Mouse (Mus musculus) myocyte (in vitro differentiated cells): ENCODE results near the gene Slain1. TPM values are rescaled to one million over a fixed set of nuclear protein-coding genes. Genes with fewer than 3 reads are reported as not detected.

Source experiments
- H3K27me3 ChIP-seq: one replicate; pipeline ENCODE4 v1.6.1; 2011; ENCODE audit not compliant: control insufficient read depth, insufficient read depth, insufficient read length
- H3K36me3 ChIP-seq: one replicate; pipeline ENCODE4 v1.6.1; 2011; ENCODE audit not compliant: control insufficient read depth, insufficient read depth
- H3K4me2 ChIP-seq: one replicate; pipeline ENCODE4 v1.6.1; 2011; ENCODE audit warnings: low read depth, control low read depth
- H3K4me3 ChIP-seq: one replicate; pipeline ENCODE4 v1.5.1; 2011; ENCODE audit warnings: mild to moderate bottlenecking, control low read depth, moderate library complexity
- H3K79me2 ChIP-seq: one replicate; pipeline ENCODE4 v1.6.1; 2011; ENCODE audit not compliant: control insufficient read depth, insufficient read depth
- H3ac ChIP-seq: one replicate; pipeline ENCODE4 v1.6.1; 2011; ENCODE audit not compliant: control insufficient read depth, insufficient read length
- CEBPB ChIP-seq: IDR thresholded peaks from 2 replicates; pipeline ENCODE4 v1.6.1; 2011; ENCODE audit warnings: mild to moderate bottlenecking, moderate library complexity; ENCODE audit not compliant: poor library complexity, insufficient read depth, severe bottlenecking
- E2F4 ChIP-seq: IDR thresholded peaks from one replicate; pipeline ENCODE4 v1.6.1; 2011; ENCODE audit warnings: mild to moderate bottlenecking, control low read depth, moderate library complexity; ENCODE audit not compliant: insufficient read depth
- MAX ChIP-seq: IDR thresholded peaks from one replicate; pipeline ENCODE4 v1.6.1; 2011; ENCODE audit warnings: low read depth, mild to moderate bottlenecking, control low read depth
- MYOD1 ChIP-seq, 3 experiments: IDR thresholded peaks; one replicate each; pipeline ENCODE4 v1.6.1; 2011; ENCODE audit warnings: control low read depth in 2 of 3, low read depth in 2 of 3, mild to moderate bottlenecking in 2 of 3, moderate library complexity in 1 of 3; ENCODE audit not compliant: insufficient read length in 2 of 3, control insufficient read depth in 1 of 3
- MYOG ChIP-seq, 3 experiments: IDR thresholded peaks; one replicate each; pipeline ENCODE4 v1.6.1; 2011; ENCODE audit warnings: control low read depth in 2 of 3, low read depth in 2 of 3, mild to moderate bottlenecking in 2 of 3; ENCODE audit not compliant: insufficient read length in 2 of 3, control insufficient read depth in 1 of 3, insufficient read depth in 1 of 3
- POLR2A ChIP-seq: IDR thresholded peaks from one replicate; pipeline ENCODE4 v1.6.1; 2011; ENCODE audit warnings: low read depth, mild to moderate bottlenecking, control low read depth, moderate library complexity; ENCODE audit not compliant: insufficient read length
- POLR2AphosphoS2 ChIP-seq: IDR thresholded peaks from one replicate; pipeline ENCODE4 v1.6.1; 2011; ENCODE audit warnings: low read depth, control low read depth; ENCODE audit not compliant: insufficient read length
- REST ChIP-seq: IDR thresholded peaks from one replicate; pipeline ENCODE4 v1.6.1; 2011; ENCODE audit warnings: mild to moderate bottlenecking, control low read depth, moderate library complexity; ENCODE audit not compliant: insufficient read depth, insufficient read length
- SRF ChIP-seq: IDR thresholded peaks from one replicate; pipeline ENCODE4 v1.6.1; 2011; ENCODE audit warnings: low read depth; ENCODE audit not compliant: control insufficient read depth, insufficient read length
- TCF12 ChIP-seq: IDR thresholded peaks from one replicate; pipeline ENCODE4 v1.6.1; 2011; ENCODE audit warnings: mild to moderate bottlenecking, control low read depth; ENCODE audit not compliant: poor library complexity, insufficient read depth, severe bottlenecking
- TCF3 ChIP-seq: IDR thresholded peaks from one replicate; pipeline ENCODE4 v1.6.1; 2011; ENCODE audit warnings: low read depth, control low read depth; ENCODE audit not compliant: insufficient read length
- USF1 ChIP-seq: IDR thresholded peaks from one replicate; pipeline ENCODE4 v1.6.1; 2011; ENCODE audit warnings: low read depth, mild to moderate bottlenecking, control low read depth, moderate library complexity
- polyA plus RNA-seq: library from polyadenylated mRNA; unstranded; fragments of >200 nt; fragmentation: generic; extraction: Trizol; gene quantifications from one replicate; pipeline ENCODE4 v1.2.1, GENCODE M21; 2012; ENCODE audit warnings: missing spikeins

Gene Slain1
- polyA plus RNA-seq, 1 experiment = not detected

DNA sequence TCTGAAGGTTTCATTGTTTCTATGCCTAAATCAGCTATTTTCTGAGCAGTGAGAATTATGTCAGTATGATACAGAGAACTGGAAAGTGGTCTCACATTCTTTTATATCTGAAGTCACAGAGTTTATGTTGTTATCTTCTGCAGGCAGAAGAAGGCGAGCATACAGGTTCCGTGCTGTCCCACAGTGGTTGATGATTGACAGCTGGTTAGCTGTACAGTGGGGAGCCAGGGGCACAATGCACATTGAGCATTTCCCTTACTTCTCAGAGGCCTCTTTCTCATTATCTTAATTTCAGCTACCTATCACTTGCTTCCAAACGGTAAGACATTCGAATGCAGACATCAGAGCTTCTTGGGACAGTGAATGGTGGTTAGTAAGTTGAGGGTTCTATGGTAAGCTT is 73.8 kb downstream of the Slain1 start:
- no peak overlapping the region for H3K4me2 ChIP-seq
- H3K4me3 ChIP-seq = no peak overlapping the region
- no peak overlapping the region for H3ac ChIP-seq
- H3K27me3 ChIP-seq = no peaks in the 10 kb centered on the region
- TF ChIP-seq CEBPB (no peak), TCF12 (no peak), REST (no peak), USF1 (no peak)
- no peaks in the 10 kb centered on the region for H3K79me2 ChIP-seq
- H3K36me3 ChIP-seq = no peaks in the 10 kb centered on the region

DNA sequence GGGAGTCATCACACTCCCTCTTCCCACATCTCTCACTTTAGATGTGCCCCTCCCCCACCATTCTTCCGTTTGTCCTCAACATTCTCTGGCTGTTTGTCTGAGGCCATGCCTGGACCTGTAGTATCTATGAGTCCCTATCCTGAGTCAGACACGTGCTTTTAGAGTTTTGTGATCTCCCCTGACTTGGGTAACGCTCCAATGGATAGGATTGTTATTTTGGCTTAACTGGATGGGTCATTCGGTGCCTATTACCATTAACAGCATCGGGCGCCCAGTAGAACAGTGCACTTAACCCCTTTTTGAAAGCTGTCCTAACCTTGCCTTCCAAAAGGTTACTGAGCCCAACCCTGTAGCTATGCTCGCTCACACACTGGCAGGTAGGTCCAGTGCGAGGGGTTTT is 78.5 kb downstream of the Slain1 start:
- TF ChIP-seq POLR2AphosphoS2 (no peak), E2F4 (no peak), TCF12 (no peak), POLR2A (no peak), MYOG (IDR thresholded peaks at IDR 0.05; ENCODE audit: control insufficient read depth in 1 of 3, insufficient read depth in 1 of 3, insufficient read length in 2 of 3, low read depth in 2 of 3) (no peak), SRF (no peak), TCF3 (no peak), USF1 (no peak), CEBPB (no peak), MYOD1 (IDR thresholded peaks at IDR 0.05; ENCODE audit: control insufficient read depth in 1 of 3, insufficient read length in 2 of 3, low read depth in 2 of 3) (no peak), MAX (no peak), REST (no peak)
- H3K36me3 ChIP-seq = no peaks in the 10 kb centered on the region
- H3K4me2 ChIP-seq = no peak overlapping the region
- no peaks in the 10 kb centered on the region for H3K79me2 ChIP-seq
- H3K4me3 ChIP-seq = no peak overlapping the region
- H3ac ChIP-seq = no peak overlapping the region
- H3K27me3 ChIP-seq = no peaks in the 10 kb centered on the region

DNA sequence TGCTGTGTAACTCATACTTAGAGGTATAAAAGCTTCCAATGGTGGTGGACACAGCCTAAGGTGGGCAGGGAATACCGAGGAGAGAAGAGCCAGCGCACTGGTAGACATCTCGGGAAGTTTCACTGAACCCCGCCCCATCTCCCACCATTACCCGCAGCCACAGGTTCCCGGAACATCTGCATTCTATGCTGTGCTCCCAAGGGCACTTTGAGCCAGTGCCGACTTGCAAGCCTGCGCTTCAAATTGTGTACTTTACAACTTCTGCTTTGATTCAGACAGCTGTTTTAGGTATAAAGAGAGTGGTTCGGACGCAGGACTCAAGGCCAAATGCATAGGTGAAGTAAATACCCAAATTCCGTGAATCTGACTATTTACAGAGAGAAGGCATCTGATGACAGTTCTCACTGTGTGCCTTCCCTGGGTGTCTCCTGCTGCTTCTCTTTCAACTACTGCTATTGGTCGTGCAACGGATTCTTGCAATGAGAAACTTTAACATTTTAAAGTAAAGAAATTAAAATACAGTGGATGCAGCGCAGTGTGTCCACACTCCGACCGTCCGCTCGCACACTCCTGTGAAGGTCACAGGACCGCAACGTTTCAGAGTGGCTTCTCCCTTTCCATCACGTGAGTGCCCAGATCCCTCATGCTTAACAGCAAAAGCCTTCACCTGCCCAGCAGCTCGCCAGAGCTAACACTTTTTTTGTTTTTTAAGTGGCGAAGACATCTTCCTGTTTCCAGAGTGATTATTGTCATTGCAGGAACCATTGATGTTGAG is 79.1 kb downstream of the Slain1 start:
- Histone ChIP-seq H3K4me2 (no peak overlapping the region), H3K27me3 (no peaks in the 10 kb centered on the region), H3K4me3 (no peak overlapping the region), H3ac (no peak overlapping the region), H3K36me3 (no peaks in the 10 kb centered on the region), H3K79me2 (no peaks in the 10 kb centered on the region)
- TF ChIP-seq TCF3 (no peak), REST (no peak), MYOG (IDR thresholded peaks at IDR 0.05; ENCODE audit: control insufficient read depth in 1 of 3, insufficient read depth in 1 of 3, insufficient read length in 2 of 3, low read depth in 2 of 3) (no peak), CEBPB (no peak), TCF12 (no peak), MYOD1 (IDR thresholded peaks at IDR 0.05; ENCODE audit: control insufficient read depth in 1 of 3, insufficient read length in 2 of 3, low read depth in 2 of 3) (no peak), USF1 (no peak), SRF (no peak), E2F4 (no peak), POLR2AphosphoS2 (no peak), POLR2A (no peak), MAX (no peak)

DNA sequence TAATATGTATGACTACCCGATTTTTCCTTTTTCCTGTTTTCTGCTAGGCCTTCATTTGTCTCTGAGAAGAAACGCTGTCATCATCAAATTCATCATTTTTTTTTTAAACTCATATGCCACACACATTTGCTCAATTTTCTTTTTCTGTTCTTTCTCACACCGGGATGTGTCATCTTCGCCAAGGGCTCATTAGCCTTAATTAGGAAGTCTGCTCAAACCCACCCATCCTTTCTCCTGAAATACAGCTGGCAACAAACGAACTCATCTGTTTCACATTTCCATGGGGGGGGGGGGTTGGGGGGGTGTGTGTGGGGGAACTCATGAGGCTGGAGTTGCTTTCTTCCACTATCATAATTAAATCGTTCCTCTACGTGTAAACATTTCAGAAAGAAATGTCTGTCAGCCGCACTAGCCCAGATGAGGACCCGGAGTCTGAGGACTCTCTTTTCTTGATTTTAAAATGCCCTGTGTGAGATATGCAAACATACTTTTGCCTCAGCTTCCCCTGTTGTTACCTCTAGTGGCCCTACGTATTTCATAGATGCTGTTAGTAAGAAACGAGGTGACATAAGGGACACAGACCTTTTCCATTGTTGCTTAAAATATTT is 79.8 kb downstream of the Slain1 start:
- H3K4me3 ChIP-seq = no peak overlapping the region
- no peak for TF ChIP-seq SRF
- no peak for TF ChIP-seq POLR2AphosphoS2
- TF ChIP-seq USF1 = no peak
- no peak for TF ChIP-seq TCF12
- no peak for TF ChIP-seq MYOD1 (IDR thresholded peaks at IDR 0.05; ENCODE audit: control insufficient read depth in 1 of 3, insufficient read length in 2 of 3, low read depth in 2 of 3)
- TF ChIP-seq CEBPB = no peak
- TF ChIP-seq E2F4 = no peak
- TF ChIP-seq REST = no peak
- no peak for TF ChIP-seq POLR2A
- H3K79me2 ChIP-seq = no peaks in the 10 kb centered on the region
- no peak overlapping the region for H3ac ChIP-seq
- H3K27me3 ChIP-seq = no peaks in the 10 kb centered on the region
- no peak overlapping the region for H3K4me2 ChIP-seq
- no peaks in the 10 kb centered on the region for H3K36me3 ChIP-seq

DNA sequence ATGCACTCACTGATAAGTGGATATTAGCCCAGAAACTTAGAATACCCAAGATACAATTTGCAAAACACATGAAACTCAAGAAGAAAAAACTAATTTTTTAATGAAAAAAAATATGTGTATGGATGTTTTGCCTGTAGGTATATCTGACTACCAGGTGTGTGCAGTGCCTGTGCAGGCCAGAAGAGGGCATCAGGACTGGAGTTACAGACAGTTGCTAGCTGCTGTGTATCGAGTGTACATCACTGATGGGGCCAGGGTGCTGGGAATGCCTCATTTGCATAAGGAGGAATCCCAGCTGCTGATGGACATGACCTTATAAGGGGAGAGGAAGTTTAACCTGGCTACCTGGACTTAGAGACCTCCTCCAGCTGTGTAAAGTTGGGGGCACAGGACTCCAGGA is 82.6 kb downstream of the Slain1 start:
- H3ac ChIP-seq = no peak overlapping the region
- TF ChIP-seq TCF12 (no peak), USF1 (no peak), MAX (no peak), SRF (no peak), E2F4 (no peak), POLR2AphosphoS2 (no peak), MYOG (IDR thresholded peaks at IDR 0.05; ENCODE audit: control insufficient read depth in 1 of 3, insufficient read depth in 1 of 3, insufficient read length in 2 of 3, low read depth in 2 of 3) (no peak), CEBPB (no peak), MYOD1 (IDR thresholded peaks at IDR 0.05; ENCODE audit: control insufficient read depth in 1 of 3, insufficient read length in 2 of 3, low read depth in 2 of 3) (no peak), POLR2A (no peak), TCF3 (no peak)
- no peaks in the 10 kb centered on the region for H3K79me2 ChIP-seq
- H3K4me2 ChIP-seq = no peak overlapping the region
- no peak overlapping the region for H3K4me3 ChIP-seq
- H3K36me3 ChIP-seq = no peaks in the 10 kb centered on the region
- H3K27me3 ChIP-seq = no peaks in the 10 kb centered on the region
